Mouse (Mus musculus) forebrain, embryonic 14.5 days (tissue): ENCODE results near the gene Lsm2. TPM values are rescaled to one million over a fixed set of nuclear protein-coding genes. Genes with fewer than 3 reads are reported as not detected.

Experiments
- ATAC-seq: fragments of 200-750 bp; cut with Nextera tagmentation; 2 replicates; pipeline ENCODE4 v1.8.0; 2017; ENCODE audit warnings: mild to moderate bottlenecking, moderate library complexity
- DNase-seq: peaks from one replicate; pipeline ENCODE4 v3.0.0-alpha.2; 2015; ENCODE audit warnings: low spot score
- H3K27ac ChIP-seq: fragments of 300-500 bp; sonication (generic); 2 replicates; pipeline ENCODE4 v1.5.1; 2014; ENCODE audit warnings: low read depth, mild to moderate bottlenecking, control low read depth, low read length, moderate library complexity
- H3K27me3 ChIP-seq: fragments of 300-500 bp; sonication (generic); replicated peaks from 2 replicates; pipeline ENCODE4 v1.6.1; 2014; ENCODE audit warnings: low read length, control low read depth, mixed read lengths; ENCODE audit not compliant: control insufficient read depth, insufficient read depth
- H3K36me3 ChIP-seq: fragments of 300-500 bp; sonication (generic); 2 replicates; pipeline ENCODE4 v1.6.1; 2014; ENCODE audit warnings: low read length, control low read depth; ENCODE audit not compliant: control insufficient read depth, insufficient read depth
- H3K4me1 ChIP-seq: fragments of 300-500 bp; sonication (generic); 2 replicates; pipeline ENCODE4 v1.6.1; 2014; ENCODE audit warnings: antibody characterized with exemption, low read length, control low read depth; ENCODE audit not compliant: control insufficient read depth, insufficient read depth
- H3K4me2 ChIP-seq: fragments of 300-500 bp; sonication (generic); 2 replicates; pipeline ENCODE4 v1.6.1; 2014; ENCODE audit warnings: mild to moderate bottlenecking, control low read depth, low read length
- H3K4me3 ChIP-seq: fragments of 300-500 bp; sonication (generic); 2 replicates; pipeline ENCODE4 v1.5.1; 2014; ENCODE audit warnings: low read depth, low read length, control low read depth
- H3K9ac ChIP-seq: fragments of 300-500 bp; sonication (generic); 2 replicates; pipeline ENCODE4 v1.6.1; 2014; ENCODE audit warnings: mild to moderate bottlenecking, low read length, control low read depth, moderate library complexity
- H3K9me3 ChIP-seq: fragments of 300-500 bp; sonication (generic); replicated peaks from 2 replicates; pipeline ENCODE4 v1.6.1; 2016; ENCODE audit warnings: low read length, control low read depth, mixed read lengths; ENCODE audit not compliant: control insufficient read depth
- WGBS: fragments of 180-500 bp; shearing (Covaris S2); extraction: QIAGEN DNeasy Blood & Tissue Kit; methylation state at CpG from one replicate; pipeline ENCODE4 v1.1.7; 2014; 5-methylcytosine and 5-hydroxymethylcytosine counted together
- polyA plus RNA-seq: library from polyadenylated mRNA; unstranded; fragments of >200 nt; fragmentation: Nextera tagmentation; extraction: Ambion mirVana; gene quantifications from 2 replicates; pipeline ENCODE4 v1.2.1, GENCODE M21; 2014

Lsm2 gene
- polyA plus RNA-seq, 1 experiment from 2014 or later, result 148 TPM

DNA sequence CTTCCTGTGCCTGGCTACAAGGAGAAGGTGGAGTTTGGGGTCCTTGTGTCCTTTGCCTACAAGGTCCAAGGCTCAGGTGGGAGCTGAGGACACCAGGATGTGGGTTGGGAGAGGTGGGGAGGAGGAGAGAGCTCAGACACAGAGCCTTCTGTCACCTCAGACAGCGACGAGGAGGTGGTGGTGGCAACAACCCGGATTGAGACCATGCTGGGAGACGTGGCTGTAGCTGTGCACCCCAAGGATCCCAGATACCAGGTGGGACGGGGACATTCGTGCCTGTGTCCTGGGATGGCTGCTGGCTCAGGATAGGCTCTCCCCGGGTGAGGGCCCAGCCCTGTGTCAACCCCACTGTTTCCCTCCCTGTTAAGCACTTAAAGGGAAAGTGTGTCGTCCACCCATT, 29.8 kb downstream of the Lsm2 start:
- WGBS, result 91% methylated on average over 8 of the region's 8 CpGs
- no peak for DNase-seq
- Histone ChIP-seq H3K4me1 (no peaks in the 10 kb centered on the region), H3K4me2 (no peak overlapping the region), H3K9ac (no peak overlapping the region), H3K9me3 (no peaks in the 10 kb centered on the region), H3K27ac (no peak overlapping the region), H3K4me3 (no peak overlapping the region), H3K36me3 (peaks cover 95% of the 10 kb centered on the region), H3K27me3 (no peaks in the 10 kb centered on the region)
- ATAC-seq, result no peak

DNA sequence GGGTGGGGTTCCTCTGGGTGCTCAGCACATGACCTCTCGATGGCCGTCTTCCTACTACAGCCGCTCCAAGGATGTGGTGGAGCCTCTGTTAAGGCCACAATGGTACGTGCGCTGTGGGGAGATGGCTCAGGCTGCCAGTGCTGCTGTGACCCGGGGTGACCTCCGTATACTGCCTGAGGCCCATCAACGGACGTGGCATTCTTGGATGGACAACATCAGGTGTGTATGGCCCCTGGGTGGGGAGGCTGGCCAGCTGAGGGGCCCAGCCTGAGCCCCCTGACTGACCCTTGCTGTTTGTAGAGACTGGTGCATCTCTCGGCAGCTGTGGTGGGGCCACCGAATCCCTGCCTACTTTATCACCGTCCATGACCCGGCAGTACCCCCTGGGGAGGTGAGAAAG, 30.8 kb downstream of the Lsm2 start:
- WGBS, result 95% methylated on average over 13 of the region's 13 CpGs
- Histone ChIP-seq H3K27me3 (no peaks in the 10 kb centered on the region), H3K4me3 (no peak overlapping the region), H3K27ac (no peak overlapping the region), H3K9ac (no peak overlapping the region), H3K4me1 (no peaks in the 10 kb centered on the region), H3K36me3 (peaks cover 97% of the 10 kb centered on the region), H3K9me3 (no peaks in the 10 kb centered on the region), H3K4me2 (no peak overlapping the region)
- ATAC-seq (no peak), DNase-seq (no peak)

DNA sequence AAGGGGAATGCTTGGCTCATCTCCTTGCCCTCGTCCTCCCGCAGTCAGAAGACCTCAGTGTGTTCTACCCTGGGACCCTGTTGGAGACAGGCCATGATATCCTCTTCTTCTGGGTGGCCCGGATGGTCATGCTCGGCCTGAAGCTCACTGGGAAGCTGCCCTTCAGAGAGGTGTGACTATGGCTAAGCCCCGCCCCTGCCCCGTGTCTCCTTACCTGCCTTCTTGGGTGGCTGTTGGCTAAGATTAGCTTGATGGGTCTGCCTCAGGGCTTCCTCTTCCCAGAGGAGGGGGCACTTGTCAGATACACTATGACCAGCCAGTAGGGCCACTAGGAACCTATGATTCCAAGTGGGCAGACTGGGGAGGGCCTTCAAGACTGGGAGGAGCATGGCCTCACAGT, 31.6 kb downstream of the Lsm2 start:
- Histone ChIP-seq H3K27me3 (no peaks in the 10 kb centered on the region), H3K4me2 (no peak overlapping the region), H3K9me3 (no peaks in the 10 kb centered on the region), H3K36me3 (peaks cover 90% of the 10 kb centered on the region), H3K4me1 (no peaks in the 10 kb centered on the region), H3K9ac (no peak overlapping the region), H3K27ac (no peak overlapping the region), H3K4me3 (no peak overlapping the region)
- ATAC-seq, result no peak
- WGBS, result 87% methylated on average over 6 of the region's 6 CpGs
- no peak for DNase-seq

DNA sequence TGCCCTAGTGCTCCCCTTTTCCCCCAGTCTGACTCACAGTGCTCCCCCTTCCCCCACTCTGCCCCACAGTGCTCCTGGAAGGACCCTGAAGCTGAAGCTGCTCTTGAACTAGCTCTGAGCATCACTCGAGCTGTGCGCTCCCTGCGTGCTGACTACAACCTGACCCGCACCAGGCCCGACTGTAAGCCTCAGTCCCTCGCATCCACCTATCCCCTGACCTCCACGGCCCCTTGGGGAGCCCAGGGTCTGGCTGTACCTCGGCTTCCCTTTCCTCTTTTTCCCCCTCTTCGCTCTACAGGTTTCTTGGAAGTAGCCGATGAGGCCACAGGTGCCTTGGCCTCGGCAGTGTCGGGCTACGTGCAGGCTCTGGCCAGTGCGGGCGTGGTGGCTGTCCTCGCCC, 33.6 kb downstream of the Lsm2 start:
- 90% methylated on average over 16 of the region's 16 CpGs for WGBS
- no peak overlapping the region for H3K9ac ChIP-seq
- H3K27ac ChIP-seq, result no peak overlapping the region

DNA sequence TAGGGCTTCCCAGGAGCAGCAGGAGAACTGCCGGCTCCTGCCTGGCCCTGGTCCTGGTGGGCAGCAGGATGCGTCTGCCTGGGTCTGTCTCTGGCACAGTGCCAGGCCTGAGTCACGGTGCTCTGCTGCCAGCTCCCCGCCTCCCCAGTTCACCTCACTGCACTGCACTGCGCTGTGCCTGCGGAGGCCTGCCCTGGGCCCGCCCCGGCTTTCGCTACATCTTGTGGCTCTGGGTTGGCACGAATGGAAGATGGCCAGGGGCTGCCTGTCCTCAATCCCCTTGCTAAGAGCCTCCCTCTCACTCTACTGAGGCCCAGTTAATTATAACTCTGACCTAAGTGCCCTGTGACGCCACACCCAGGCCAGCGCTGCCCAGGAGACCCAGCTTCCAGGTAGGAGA, 34.7 kb downstream of the Lsm2 start, which contains the start of gene Vwa7:
TSS of gene Vwa7 (plus strand) at position 204 of the 400 bp plus-strand sequence.
- 38% methylated on average over 12 of the region's 12 CpGs for WGBS
- peaks cover 60% of the 10 kb centered on the region for H3K36me3 ChIP-seq
- H3K9ac ChIP-seq, result no peak within 1 kb of the TSS
- H3K27me3 ChIP-seq, result no peaks in the 10 kb centered on the region
- H3K27ac ChIP-seq, result 0 out of 2 replicates have a peak within 1 kb of the TSS, but pooled peaks have one; percentile 14
- no peaks in the 10 kb centered on the region for H3K9me3 ChIP-seq
- ATAC-seq (peak; percentile 61), DNase-seq (peak; percentile 61)
- H3K4me2 ChIP-seq, result no peak within 1 kb of the TSS
- peaks cover 1% of the 10 kb centered on the region; the same call in 1 of the 2 replicates for H3K4me1 ChIP-seq
- H3K4me3 ChIP-seq, result no peak within 1 kb of the TSS

More for the DNA sequence above, 33.6 kb downstream of the Lsm2 start:
- no peaks in the 10 kb centered on the region for H3K4me1 ChIP-seq
- no peaks in the 10 kb centered on the region for H3K9me3 ChIP-seq
- ATAC-seq (no peak), DNase-seq (no peak)
- H3K27me3 ChIP-seq, result no peaks in the 10 kb centered on the region
- H3K36me3 ChIP-seq, result peaks cover 71% of the 10 kb centered on the region
- H3K4me2 ChIP-seq, result no peak overlapping the region
- H3K4me3 ChIP-seq, result no peak overlapping the region

DNA sequence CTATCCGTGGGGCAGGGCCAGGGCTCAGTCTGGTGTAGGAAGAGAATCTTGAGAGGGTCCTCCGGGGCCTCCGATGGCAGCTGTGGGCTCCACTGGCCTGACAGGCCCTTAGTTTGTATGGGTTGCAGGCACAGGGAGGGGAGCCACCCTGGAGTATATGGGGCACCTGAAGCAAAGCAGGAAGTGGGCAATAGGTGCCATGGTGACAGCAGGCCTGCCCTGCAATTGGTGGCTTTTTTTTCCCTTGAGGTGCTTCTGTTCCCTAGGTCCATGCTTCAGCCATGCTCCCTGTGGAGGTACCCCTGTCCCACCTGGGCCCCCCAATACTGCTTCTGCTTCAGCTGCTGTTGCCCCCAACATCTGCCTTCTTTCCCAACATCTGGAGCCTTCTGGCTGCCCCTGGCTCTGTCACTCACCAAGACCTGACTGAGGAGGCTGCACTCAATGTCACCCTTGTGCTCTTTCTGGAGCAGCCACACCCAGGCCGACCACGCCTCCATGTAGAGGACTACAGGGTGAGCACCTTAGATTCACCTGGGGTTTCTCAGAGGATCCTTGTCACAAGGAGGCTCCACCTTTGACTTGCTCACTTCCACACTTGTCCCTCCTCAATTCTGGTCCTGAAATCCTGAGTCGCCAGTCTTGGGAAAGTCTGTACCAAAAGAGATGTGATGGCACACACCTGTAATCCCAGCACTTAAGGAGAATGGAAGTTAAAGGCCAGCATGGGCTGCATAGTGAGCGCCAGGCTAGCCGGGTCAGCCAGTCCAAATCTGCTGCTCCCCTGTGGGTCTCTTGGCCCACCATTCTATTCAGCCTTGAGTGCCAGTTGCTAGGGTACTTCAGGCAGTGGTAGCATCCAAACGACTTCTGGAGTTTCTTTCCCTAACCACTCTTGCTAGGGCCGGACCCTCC, 35.4 kb downstream of the Lsm2 start:
- no peak overlapping the region for H3K9ac ChIP-seq
- no peak overlapping the region for H3K4me3 ChIP-seq
- ATAC-seq (no peak; the same call in 1 of the 2 replicates), DNase-seq (no peak)
- H3K4me1 ChIP-seq, result peaks cover 4% of the 10 kb centered on the region; the same call in 1 of the 2 replicates
- H3K4me2 ChIP-seq, result no peak overlapping the region
- 80% methylated on average over 10 of the region's 10 CpGs for WGBS
- H3K36me3 ChIP-seq, result peaks cover 53% of the 10 kb centered on the region
- 0 out of 2 replicates have a peak overlapping the region, but pooled peaks have one; percentile 14 for H3K27ac ChIP-seq
- H3K9me3 ChIP-seq, result no peaks in the 10 kb centered on the region
- H3K27me3 ChIP-seq, result no peaks in the 10 kb centered on the region

DNA sequence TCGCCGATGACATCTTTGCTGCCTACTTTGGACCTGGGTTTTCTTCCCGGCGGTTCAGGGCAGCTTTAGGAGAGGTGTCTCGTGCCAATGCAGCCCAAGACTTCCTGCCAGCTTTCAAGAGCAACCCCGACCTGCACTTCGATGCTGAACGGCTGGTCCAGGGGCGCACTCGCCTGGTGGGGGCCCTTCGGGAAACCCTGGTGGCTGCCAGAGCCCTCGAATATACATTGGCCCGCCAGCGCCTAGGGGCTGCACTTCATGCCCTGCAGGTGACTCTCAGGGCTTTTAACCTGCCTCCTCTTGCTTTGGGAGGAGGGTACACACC, 36.0 kb downstream of the Lsm2 start:
- H3K4me1 ChIP-seq, result peaks cover 4% of the 10 kb centered on the region; the same call in 1 of the 2 replicates
- no peak overlapping the region for H3K4me3 ChIP-seq
- ATAC-seq (no peak), DNase-seq (no peak)
- H3K9ac ChIP-seq, result no peak overlapping the region
- H3K36me3 ChIP-seq, result peaks cover 47% of the 10 kb centered on the region
- H3K4me2 ChIP-seq, result no peak overlapping the region
- 76% methylated on average over 14 of the region's 14 CpGs for whole genome bisulfite sequencing
- no peak overlapping the region for H3K27ac ChIP-seq
- H3K9me3 ChIP-seq, result no peaks in the 10 kb centered on the region
- no peaks in the 10 kb centered on the region for H3K27me3 ChIP-seq

DNA sequence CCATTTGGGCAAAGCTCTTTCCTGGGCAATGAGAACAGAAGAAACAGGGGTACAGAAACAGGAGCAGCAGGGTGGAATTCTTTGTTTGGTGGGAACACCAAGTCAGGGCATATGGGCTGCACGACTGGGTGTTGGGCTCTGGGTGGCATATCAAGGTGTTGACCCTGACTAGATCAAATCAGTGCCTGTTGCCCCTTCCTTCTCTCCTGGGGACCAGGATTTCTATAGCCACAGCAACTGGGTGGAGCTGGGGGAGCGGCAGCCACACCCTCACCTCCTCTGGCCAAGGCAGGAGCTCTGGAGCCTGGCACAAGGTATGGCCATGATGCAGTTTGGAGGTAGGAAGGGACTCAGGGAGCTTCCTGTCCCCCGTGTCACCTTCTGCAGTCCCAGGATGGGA, 36.5 kb downstream of the Lsm2 start:
- no peak overlapping the region for H3K4me2 ChIP-seq
- H3K4me1 ChIP-seq, result peaks cover 4% of the 10 kb centered on the region; the same call in 1 of the 2 replicates
- no peaks in the 10 kb centered on the region for H3K27me3 ChIP-seq
- DNase-seq (no peak), ATAC-seq (no peak)
- H3K9me3 ChIP-seq, result no peaks in the 10 kb centered on the region
- no peak overlapping the region for H3K9ac ChIP-seq
- no peak overlapping the region for H3K4me3 ChIP-seq
- H3K36me3 ChIP-seq, result peaks cover 42% of the 10 kb centered on the region
- WGBS, result 82% methylated on average over 3 of the region's 3 CpGs
- no peak overlapping the region for H3K27ac ChIP-seq

DNA sequence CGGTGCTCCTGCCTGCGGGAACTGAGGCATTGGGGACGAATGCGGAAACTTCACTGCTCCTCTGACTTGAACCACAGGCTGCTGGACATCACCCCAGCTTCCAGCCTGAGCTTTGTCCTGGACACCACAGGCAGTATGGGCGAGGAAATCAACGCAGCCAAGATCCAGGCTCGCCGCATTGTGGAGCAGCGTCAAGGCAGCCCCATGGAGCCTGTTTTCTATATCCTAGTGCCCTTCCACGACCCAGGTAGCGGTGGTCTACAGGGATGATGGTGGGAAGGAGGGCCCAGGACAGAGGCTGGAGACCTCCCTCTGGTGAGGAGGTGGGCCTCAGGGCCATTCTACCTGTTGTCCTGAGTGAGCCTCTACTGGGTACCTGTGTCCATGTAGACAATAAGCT, 38.2 kb downstream of the Lsm2 start:
- 73% methylated on average over 11 of the region's 11 CpGs for WGBS
- Histone ChIP-seq H3K4me1 (peaks cover 4% of the 10 kb centered on the region; the same call in 1 of the 2 replicates), H3K36me3 (peaks cover 25% of the 10 kb centered on the region), H3K9ac (no peak overlapping the region), H3K27me3 (no peaks in the 10 kb centered on the region), H3K4me2 (no peak overlapping the region), H3K27ac (no peak overlapping the region), H3K9me3 (no peaks in the 10 kb centered on the region), H3K4me3 (no peak overlapping the region)
- no peak for ATAC-seq
- DNase-seq, result no peak
